Mouse (Mus musculus) embryonic facial prominence, embryonic 11.5 days (tissue): ENCODE results near the gene Samd14. TPM values are rescaled to one million over a fixed set of nuclear protein-coding genes. Genes with fewer than 3 reads are reported as not detected.

Experiments used
- ATAC-seq: fragments of 200-750 bp; cut with Nextera tagmentation; replicated peaks from 2 replicates; pipeline ENCODE4 v1.8.0; 2017; ENCODE audit warnings: low read depth; ENCODE audit not compliant: insufficient number of reproducible peaks, low FRiP score, low TSS enrichment
- DNase-seq: peaks from one replicate; pipeline ENCODE4 v3.0.0-alpha.2; 2015; ENCODE audit warnings: low spot score
- H3K27ac ChIP-seq: fragments of 300-500 bp; sonication (generic); replicated peaks from 2 replicates; pipeline ENCODE4 v1.5.1; 2014; ENCODE audit warnings: mild to moderate bottlenecking, low read depth, low read length, control low read depth
- H3K27me3 ChIP-seq: fragments of 300-500 bp; sonication (generic); 2 replicates; pipeline ENCODE4 v1.6.1; 2014; ENCODE audit warnings: mild to moderate bottlenecking, low read length, moderate library complexity, mixed read lengths; ENCODE audit not compliant: control insufficient read depth, insufficient read depth
- H3K36me3 ChIP-seq: fragments of 300-500 bp; sonication (generic); replicated peaks from 2 replicates; pipeline ENCODE4 v1.6.1; 2014; ENCODE audit warnings: low read depth, mild to moderate bottlenecking, low read length, moderate library complexity, mixed read lengths; ENCODE audit not compliant: control insufficient read depth, insufficient read depth
- H3K4me1 ChIP-seq: fragments of 300-500 bp; sonication (generic); 2 replicates; pipeline ENCODE4 v1.6.1; 2014; ENCODE audit warnings: low read length, mixed read lengths; ENCODE audit not compliant: control insufficient read depth, insufficient read depth
- H3K4me2 ChIP-seq: fragments of 300-500 bp; sonication (generic); 2 replicates; pipeline ENCODE4 v1.6.1; 2014; ENCODE audit warnings: low read depth, mild to moderate bottlenecking, control low read depth, low read length, moderate library complexity
- H3K4me3 ChIP-seq: fragments of 300-500 bp; sonication (generic); 2 replicates; pipeline ENCODE4 v1.5.1; 2014; ENCODE audit warnings: low read depth, low read length, control low read depth
- H3K9ac ChIP-seq: fragments of 300-500 bp; sonication (generic); replicated peaks from 2 replicates; pipeline ENCODE4 v1.6.1; 2014; ENCODE audit warnings: mild to moderate bottlenecking, control low read depth, low read length
- H3K9me3 ChIP-seq: fragments of 300-500 bp; sonication (generic); replicated peaks from 2 replicates; pipeline ENCODE4 v1.6.1; 2016; ENCODE audit warnings: mild to moderate bottlenecking, low read length, inconsistent platforms, mixed read lengths; ENCODE audit not compliant: control insufficient read depth
- WGBS: fragments of 180-500 bp; shearing (Covaris S2); extraction: QIAGEN DNeasy Blood & Tissue Kit; methylation state at CpG from one replicate; pipeline ENCODE4 v1.1.7; 2014; 5-methylcytosine and 5-hydroxymethylcytosine counted together
- polyA plus RNA-seq: library from polyadenylated mRNA; unstranded; fragments of >200 nt; fragmentation: Nextera tagmentation; extraction: Ambion mirVana; gene quantifications from 2 replicates; pipeline ENCODE4 v1.2.1, GENCODE M21; 2014

Samd14 gene
- polyA plus RNA-seq, 1 experiment from 2014 or later: 31.1 TPM

DNA sequence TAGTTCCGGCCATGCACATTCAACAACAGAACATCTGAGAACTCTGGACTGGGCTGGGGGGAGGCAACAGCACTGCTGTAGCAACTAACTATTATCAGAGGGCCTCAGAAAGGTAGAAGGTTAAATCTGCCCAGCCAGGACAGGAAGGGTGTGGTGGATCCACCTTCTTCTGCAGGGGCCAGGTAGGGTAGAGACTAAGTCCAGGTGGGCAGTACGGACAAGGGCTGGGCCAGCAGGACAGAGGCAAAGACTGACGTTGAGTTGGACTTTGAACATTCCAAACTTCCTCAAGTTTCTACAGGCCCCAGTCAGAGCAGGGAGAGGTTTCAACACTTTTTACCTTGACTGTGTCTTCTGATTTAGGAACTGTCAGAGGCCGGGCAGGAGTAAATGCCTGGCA is 65.0 kb downstream of the Samd14 start:
- WGBS: 68% methylated on average over 4 of the region's 4 CpGs

DNA sequence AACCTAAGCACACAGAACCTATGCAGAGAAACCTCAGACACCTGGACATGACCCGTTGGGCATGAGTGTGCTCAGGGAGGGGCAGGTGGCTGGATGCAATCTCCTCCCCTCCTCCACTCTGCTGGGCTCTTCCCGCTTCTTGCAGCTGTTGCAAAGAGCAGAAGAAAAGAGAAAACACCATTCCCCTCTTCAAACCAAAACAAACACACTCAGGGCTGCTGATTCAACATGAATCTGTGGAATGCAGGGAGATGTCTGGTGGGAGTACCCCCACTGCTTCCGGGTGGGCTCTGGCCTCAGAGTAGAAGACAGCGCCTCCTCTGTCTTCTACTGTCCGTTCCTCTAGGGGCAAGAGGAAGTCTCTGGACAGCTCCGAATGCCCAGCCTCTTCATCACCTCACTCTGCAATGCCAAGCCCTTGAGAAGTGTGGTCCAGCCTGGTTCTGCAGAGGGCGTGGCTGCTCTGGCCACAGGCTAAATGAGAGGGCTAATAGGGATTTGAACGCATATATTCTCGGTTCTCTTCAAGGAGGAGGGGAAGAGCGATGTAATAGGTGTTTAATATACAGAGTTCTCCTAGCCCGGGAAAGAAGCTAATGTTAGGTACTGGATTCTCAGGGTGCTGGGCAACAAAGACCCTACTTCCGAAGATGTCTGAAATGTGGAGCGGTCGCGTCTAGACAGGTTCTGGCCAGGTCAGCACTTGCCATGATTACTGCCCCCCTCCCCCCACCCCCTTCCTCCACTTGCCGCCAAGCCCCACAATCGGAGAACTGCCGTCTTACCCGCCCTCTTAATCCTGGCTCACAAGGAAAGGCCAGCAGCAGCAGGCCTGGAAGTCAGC is 65.7 kb downstream of the Samd14 start:
- peak overlapping the region; percentile 97 for H3K4me2 ChIP-seq
- DNase-seq (peak; percentile 11), ATAC-seq (no peak)
- no peak overlapping the region for H3K27ac ChIP-seq
- H3K36me3 ChIP-seq: no peaks in the 10 kb centered on the region
- peaks cover 16% of the 10 kb centered on the region for H3K27me3 ChIP-seq
- 0 out of 2 replicates have a peak, but pooled peaks cover 4% of the 10 kb centered on the region for H3K4me1 ChIP-seq
- H3K9ac ChIP-seq: peak overlapping the region; percentile 57; the same call in 1 of the 2 replicates
- peak overlapping the region; percentile 56 for H3K4me3 ChIP-seq
- no peaks in the 10 kb centered on the region for H3K9me3 ChIP-seq
- WGBS: 5% methylated on average over 19 of the region's 19 CpGs

More for the DNA sequence above, 65.0 kb downstream of the Samd14 start:
- Histone ChIP-seq H3K9me3 (no peaks in the 10 kb centered on the region), H3K27ac (no peak overlapping the region), H3K9ac (no peak overlapping the region), H3K4me3 (0 out of 2 replicates have a peak overlapping the region, but pooled peaks have one; percentile 56), H3K27me3 (peaks cover 16% of the 10 kb centered on the region), H3K4me2 (peak overlapping the region; percentile 17; the same call in 1 of the 2 replicates), H3K4me1 (0 out of 2 replicates have a peak, but pooled peaks cover 4% of the 10 kb centered on the region), H3K36me3 (no peaks in the 10 kb centered on the region)
- DNase-seq (no peak), ATAC-seq (no peak)

Other genes with a start within 250 kb of the Samd14 start
- not detected in 2 replicates for gene Tmem92, start 227.2 kb upstream of the Samd14 start, polyA plus RNA-seq
- 93.8 and 109 TPM in 2 replicates for gene Col1a1, start 73.7 kb upstream of the Samd14 start, polyA plus RNA-seq
- not detected in 2 replicates for gene Hils1, start 42.3 kb upstream of the Samd14 start, polyA plus RNA-seq
- 0.38 and 0.84 TPM in 2 replicates for gene Sgca, start 33.6 kb upstream of the Samd14 start, polyA plus RNA-seq
- gene Ppp1r9b, start 18.8 kb upstream of the Samd14 start, polyA plus RNA-seq: 9.9 and 10.5 TPM in 2 replicates
- 15.5 and 17.0 TPM in 2 replicates for gene Pdk2, start 31.5 kb downstream of the Samd14 start, polyA plus RNA-seq
- 5.1 and 6.6 TPM in 2 replicates for gene Itga3, start 66.9 kb downstream of the Samd14 start, polyA plus RNA-seq
- 15.9 and 21.7 TPM in 2 replicates for gene Dlx3, start 110.2 kb downstream of the Samd14 start, polyA plus RNA-seq
- 3.0 and 3.6 TPM in 2 replicates for gene Dlx4, start 136.4 kb downstream of the Samd14 start, polyA plus RNA-seq